Mouse (Mus musculus) layer of hippocampus, postnatal 10 days (tissue): ENCODE data around the gene Angptl1. TPM values are rescaled to one million over a fixed set of nuclear protein-coding genes. Genes with fewer than 3 reads are reported as not detected.
A peak's percentile ranks its signal among the peaks of the same experiment; 100 is the strongest.

Experiments used
- DNase-seq, 2 experiments: peaks; one replicate each; pipeline ENCODE4 v3.0.0; 2021; ENCODE audit warnings: low spot score in 2 of 2
- long read RNA-seq: library from polyadenylated mRNA; stranded (forward); transcript quantifications from one replicate; pipeline ENCODE4 v2.0.0, GENCODE M21; 2023
- total RNA-seq, 2 experiments: library from RNA; stranded (reverse); gene quantifications; 2 replicates each; pipeline ENCODE4 v1.2.3; 2021

The Angptl1 gene
- 1 to 10 TPM in 1 of 2 experiments, under 1 TPM in 1; 0.49 to 1.1 TPM for total RNA-seq
- long read RNA-seq, partial matches to known transcripts: 0 of 1 reads
- long read RNA-seq, other reads (novel, unspliced or antisense): 0 of 1 reads

- DNase-seq: no peak
Observed at GRCm38 (mm10) chr1:156838177-156838576, at the start of gene Angptl1. Angptl1 (plus strand) TSS chr1:156838562.

- DNase-seq: no peak
Observed at GRCm38 (mm10) chr1:156789844-156790490, 48.4 kb upstream of the Angptl1 start.

- DNase-seq: no peak
Observed at GRCm38 (mm10) chr1:156796251-156796650, 42.1 kb upstream of the Angptl1 start.

DNA sequence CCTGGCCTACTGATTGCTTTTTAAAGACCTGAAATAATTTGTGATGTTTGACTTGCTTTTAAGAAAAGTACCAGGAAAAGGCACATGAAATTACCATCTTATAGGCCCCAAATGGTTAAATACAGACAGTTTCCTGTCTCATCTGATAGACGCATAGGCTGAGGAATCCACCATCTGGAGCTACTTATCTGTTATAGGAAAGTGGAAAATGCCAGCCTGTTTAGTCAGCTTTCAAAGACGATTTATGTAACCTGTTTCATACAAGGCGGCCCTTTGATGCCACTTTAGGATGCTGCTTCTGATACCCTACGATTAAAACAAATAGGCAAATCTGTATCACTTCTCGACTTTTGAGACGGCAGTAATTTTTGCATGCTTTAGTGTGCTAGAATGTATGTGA, 37.1 kb upstream of the Angptl1 start:
- no peak for DNase-seq

DNA sequence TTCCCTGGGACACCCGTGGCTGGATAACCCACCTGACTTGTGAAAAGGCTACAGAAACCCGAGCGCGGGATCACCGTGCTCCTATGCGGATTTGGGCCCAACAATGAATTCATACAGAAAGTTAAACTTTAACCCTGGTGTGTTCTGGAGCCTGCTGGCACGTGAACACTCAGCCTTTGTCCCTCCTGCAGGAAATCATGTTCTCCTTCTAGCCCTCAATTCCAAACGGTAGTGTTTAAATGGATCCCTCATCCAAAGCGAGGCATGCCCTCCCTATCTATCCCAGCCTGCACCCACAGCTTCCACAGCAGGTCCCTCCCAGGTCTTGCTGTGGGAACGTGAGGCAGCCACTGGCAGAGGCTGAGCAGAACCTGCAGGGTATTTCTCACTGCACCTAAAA, 30.0 kb upstream of the Angptl1 start:
- DNase-seq: no peak

- no peak for DNase-seq
Observed at GRCm38 (mm10) chr1:156811928-156812327, 26.4 kb upstream of the Angptl1 start.

GRCm38 (mm10) chr1:156812716-156813115, 25.6 kb upstream of the Angptl1 start:
- no peak for DNase-seq

- DNase-seq: no peak
Observed at GRCm38 (mm10) chr1:156813485-156813884, 24.9 kb upstream of the Angptl1 start.

DNA sequence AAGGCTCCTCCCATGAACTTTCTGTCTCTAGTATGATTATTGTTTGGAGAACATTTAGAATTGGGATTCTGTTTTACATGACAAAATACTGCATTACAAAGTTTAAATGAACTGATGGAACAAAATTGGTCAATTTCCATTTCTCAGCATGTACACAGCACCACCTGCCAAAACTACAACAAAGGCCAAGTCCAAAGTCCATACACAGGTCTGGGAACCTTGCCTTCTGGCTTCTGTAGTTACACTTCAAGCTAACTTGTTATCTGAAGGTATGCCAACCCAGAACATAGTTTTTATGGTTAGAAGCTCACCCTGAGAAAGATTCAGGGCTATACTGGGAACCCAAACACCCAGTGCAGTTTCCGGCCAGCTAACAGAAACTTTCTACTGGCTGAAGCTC, 19.1 kb upstream of the Angptl1 start:
- DNase-seq: no peak

DNA sequence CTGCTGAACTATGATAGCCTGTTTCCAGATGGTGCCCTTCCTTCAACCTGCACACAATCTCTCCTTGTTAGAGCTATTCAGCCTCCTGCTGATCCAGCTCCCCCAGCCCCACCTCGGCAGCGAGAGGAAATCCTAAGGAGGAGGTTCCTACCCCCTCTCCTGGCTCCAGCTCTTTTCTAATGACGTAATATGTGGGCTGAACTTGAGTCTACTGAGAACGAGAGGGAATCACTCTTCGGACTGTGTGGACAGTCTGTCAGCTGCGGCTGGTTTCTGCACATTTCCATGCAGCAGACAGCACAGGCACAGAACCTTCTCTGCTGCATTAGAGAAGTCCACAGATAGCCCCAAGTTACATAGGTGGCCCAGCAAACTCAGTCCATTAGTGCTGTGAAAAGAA, 333 bp downstream of the Angptl1 start:
- DNase-seq: peak in 1 of 2 experiments; percentile 37

GRCm38 (mm10) chr1:156841625-156842339, 3.4 kb downstream of the Angptl1 start:
- DNase-seq: peak in 1 of 2 experiments; percentile 25

DNA sequence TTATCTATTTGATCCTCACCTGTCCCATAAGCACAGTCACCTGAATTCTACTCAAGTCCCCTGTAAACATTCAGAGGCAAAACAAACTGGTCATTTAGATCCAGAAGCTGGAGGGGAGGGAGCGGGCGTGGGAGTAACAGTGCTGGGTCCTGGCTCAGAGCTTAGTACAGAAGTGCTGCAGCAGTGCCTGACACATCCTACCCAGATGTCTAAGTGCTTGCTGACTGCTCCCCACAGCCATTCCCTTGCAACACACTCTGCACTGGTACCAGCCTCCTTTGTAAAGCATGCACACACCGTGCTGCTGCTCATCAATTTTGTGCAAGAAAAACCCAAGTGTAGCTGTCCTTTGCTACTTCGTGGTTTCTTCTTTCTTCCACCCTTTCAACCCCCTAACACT, 8.7 kb downstream of the Angptl1 start:
- no peak for DNase-seq

GRCm38 (mm10) chr1:156852409-156852808, 14.0 kb downstream of the Angptl1 start:
- DNase-seq: no peak

GRCm38 (mm10) chr1:156852872-156853271, 14.5 kb downstream of the Angptl1 start:
- DNase-seq: no peak

DNA sequence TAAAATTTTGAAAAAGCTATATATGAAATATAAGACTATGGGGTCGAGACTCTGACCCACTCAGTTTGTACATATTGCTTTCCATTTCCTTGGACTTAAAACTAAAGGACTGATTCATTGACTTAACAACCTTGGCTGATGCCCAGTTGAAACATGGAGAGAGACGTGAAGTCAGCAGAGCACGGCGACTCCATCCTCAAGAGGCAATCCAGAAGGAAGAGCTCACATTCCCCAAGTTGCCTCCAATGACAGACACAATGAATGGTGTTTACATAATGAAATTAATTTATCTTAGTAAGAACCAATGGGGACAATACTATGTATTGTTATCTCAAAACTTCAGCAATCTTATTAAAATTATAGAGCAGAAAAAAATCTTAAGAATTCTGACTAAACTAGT, 16.2 kb downstream of the Angptl1 start:
- DNase-seq: no peak

DNA sequence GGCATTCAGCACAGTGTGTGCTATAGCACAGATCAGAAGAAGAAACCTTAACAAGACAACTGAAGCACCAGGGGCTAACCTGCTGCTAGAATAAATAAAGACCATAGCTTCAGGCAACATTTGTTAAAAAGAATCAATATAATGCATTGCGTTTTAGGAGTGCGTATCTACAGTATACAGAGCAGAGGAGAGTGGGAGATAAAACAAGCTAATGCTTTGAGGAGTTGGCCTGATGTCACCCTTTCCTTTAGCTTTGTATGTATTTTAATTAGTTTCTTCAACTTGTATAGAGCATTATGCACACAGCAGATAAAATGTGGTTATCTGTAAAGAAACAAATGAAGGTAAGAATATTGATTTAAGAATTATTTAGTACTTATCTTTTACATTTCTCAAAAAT, 18.3 kb downstream of the Angptl1 start:
- no peak for DNase-seq

DNA sequence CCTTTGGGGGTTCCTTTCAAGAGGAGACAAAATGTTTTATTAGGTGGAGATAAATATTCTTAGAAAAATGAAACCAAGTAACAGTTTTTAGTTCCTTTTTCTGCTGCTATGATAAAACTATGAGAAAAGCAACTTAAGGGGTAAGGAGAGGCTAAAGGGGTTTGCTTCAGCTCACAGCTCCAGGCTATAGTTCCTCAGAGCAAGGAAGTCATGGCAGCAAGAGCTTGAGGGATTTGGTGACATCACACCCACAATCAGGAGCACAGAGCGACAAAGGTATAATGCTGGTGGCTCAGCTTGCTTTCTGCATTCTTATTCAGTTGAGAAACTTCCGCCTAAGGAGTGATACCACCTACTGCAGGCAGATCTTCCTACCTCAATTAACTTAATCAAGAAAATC, 20.8 kb downstream of the Angptl1 start:
- no peak for DNase-seq

- no peak for DNase-seq
Observed at GRCm38 (mm10) chr1:156859711-156860250, 21.4 kb downstream of the Angptl1 start.

DNA sequence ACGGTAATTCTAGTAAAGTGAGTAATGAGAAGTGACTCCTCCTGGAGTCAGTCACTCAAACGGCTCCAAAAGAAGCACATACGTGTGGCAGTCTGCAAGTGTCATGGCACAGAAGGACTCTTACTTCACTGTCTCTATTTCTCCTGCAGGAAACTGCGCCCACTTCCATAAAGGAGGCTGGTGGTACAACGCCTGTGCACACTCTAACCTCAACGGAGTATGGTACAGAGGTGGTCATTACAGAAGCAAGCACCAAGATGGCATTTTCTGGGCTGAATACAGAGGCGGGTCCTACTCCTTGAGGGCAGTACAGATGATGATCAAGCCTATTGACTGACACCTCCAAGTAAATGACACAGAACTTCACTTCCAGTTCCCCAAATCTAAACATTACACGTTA, 21.9 kb downstream of the Angptl1 start:
- DNase-seq: no peak

DNA sequence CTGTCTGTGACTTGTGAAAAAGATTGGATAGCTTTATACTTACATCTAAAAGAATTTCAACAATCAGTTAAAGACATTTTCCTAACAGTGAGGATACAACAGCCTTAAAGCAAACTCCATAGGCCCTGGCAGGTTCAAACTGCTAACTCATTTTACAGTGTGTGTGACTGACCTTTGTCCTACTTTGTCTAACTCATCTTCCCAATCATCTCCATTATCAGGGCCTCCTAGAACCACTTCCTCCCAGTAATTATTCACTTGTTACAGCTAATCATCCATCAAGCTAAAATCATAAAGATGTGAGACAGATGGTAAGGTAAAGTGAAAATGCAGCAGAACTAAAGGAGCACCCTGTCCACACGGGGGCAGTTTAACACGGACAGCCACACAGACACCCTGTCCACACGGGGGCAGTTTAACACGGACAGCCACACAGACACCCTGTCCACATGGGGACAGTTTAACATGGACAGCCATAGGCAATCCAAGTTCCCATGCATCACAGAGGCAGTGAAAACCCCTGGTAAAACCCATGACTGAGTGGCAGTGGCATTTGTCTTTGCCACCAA, 23.2 kb downstream of the Angptl1 start:
- no peak for DNase-seq

DNA sequence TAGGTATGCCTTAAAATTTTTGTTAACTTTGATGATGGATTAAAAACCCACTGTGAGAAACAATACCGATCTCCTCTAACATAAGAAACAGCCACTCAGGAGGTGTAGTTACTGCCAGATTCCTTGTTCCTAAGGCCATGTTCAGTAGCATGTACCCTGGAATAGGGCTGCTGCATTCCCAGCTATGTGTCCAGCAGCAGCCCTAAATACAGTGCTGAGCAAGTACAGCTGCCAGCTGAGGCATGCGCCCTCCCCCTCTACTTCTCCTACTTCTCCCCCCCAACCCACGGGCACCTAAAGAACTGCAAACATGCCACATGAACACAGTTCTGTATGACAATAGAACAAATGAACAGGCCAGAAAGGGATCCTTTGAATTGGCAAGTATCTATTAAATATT, 25.4 kb downstream of the Angptl1 start:
- no peak for DNase-seq

DNA sequence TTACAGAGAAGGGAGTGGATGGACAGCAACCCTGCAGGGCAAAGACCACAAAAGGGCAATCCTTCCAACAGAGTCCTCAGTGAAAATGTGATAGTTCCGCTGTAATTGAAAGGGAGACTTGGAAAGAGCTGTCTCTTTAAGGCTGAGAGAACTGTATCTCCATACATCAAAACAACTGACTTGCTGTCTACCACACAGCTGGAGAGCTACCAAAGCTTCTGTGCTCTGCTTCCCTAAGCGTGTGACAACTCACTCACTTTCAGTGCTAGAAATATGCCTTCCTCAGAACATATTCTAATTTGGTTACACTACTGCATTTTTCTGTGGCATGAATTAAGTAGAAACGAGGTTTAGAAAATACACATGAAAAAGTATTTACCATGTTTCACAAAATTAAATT, 25.9 kb downstream of the Angptl1 start:
- no peak for DNase-seq
